Mouse (Mus musculus) frontal cortex, postnatal 25 days (tissue): ENCODE data around the gene Anxa8.

ENCODE experiments used
- DNase-seq, 2 experiments: peaks; one replicate each; pipeline ENCODE4 v3.0.0; 2022; ENCODE audit warnings: low spot score in 2 of 2

Gene Anxa8

DNA sequence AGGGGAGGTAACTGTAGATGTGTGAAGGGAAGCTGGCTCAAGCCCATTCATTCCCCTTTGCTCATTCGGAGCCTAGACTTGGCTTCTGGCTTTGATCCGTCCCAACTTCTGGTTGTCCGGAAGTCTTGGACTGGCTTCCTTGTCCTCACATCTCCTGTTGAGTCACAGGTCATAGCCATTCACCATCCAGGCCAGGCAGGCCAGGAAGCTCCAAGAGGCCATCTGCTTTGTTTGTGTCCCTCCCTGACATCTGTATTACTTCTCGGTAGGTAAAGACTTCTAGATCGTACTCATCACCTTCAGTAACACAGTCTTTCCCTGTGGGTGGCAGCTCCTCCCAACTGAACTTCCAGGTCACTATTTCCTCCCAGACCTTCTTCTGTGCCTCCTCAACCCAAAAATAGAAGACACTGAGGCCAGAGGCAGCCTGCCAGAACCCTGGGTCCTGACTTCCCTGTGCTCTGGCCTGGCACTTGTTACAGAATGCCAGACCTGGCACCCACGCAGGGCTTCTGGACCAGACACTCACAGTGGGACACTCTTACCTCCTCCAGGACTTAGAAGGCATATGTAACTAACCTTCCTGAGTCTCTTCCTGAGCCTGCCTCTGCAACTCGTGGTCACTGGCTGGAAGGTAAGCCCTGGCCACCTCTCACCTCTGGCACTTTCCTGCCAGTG is 33.4 kb downstream of the Anxa8 start:
- DNase-seq, result no peak

DNA sequence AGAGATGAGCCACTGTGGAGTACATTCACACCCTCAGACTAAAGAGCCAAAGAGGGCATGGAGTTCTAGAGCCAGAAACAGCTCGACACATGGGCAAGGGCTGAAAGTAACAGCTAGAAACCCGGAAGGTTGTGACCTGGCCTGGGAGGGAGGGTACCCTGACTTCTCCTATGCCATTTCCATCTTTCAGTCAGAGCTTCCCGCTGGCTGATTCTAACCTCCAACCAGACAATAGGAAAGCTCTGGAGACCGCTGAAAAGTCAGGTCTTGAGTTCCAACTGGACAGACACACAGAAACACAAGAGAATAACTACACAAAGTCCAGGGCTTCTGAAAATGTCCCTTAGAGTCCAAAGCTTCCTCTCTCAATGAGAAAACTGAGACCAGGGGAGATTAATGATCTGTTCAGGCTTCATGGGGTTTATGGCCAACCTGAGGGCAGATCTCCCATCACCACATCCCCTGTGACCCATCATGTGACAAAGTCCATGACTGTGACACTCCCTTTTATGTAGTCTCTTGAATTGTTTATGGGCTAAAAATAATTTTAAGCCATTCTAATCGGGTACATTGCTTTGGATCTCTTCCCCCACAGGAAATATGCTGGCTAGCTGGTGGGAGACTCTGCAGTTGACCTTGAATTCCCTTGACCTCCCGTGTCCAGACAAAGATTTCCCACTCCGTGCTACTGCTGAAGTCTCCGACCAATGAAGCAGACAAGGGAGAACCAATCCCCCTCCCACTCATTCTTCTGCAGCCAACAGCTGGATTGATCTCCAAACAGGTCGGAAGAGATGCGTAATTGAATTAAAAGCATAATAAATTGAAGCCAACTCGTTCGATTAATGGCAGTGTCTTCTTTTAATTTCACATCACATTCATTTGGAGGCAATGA is 34.5 kb downstream of the Anxa8 start:
- no peak for DNase-seq

- no peak for DNase-seq
These were observed 35.2 kb downstream of the Anxa8 start for GRCm38 (mm10) chr14:34120923-34121351.

DNA sequence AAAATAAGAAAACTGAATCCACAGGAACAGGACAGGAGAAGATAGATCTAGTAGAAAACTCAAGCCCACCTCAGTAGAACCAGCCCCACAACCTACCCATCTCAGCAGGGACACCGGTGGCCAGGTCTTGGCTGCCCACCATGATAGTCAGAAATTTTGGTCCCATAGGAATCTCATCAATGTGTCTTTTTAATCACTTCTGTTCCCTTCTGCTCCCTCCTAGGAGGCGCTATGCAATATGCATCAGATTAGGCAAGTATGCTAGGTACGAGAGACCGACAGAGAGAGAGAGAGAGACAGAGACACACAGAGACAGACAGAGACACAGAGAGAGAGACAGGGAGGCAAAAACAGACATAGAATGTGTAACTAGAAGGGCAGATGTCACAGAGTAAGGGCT is 35.9 kb downstream of the Anxa8 start:
- DNase-seq, result no peak

DNA sequence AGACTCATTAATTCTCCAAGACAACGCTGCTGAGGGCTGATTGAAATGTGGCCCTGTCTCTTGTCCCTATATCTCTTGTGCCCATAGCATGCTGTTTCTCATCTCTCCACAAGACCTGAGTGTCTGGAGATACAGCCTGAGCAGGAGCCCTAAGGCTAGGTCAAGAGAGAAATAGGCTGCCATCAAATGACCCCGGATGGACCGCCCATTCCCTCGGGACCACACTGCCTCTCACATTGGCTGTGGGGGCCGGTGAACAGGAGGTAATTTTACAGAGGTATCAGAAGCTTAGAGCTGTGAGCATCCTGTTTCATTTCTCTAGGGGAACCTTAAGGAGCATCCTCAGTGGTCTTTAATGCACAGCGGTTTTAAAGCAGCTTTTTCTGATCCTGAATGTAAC is 45.4 kb downstream of the Anxa8 start:
- no peak for DNase-seq

- no peak for DNase-seq
These were observed 49.6 kb downstream of the Anxa8 start for GRCm38 (mm10) chr14:34135391-34135790.

DNA sequence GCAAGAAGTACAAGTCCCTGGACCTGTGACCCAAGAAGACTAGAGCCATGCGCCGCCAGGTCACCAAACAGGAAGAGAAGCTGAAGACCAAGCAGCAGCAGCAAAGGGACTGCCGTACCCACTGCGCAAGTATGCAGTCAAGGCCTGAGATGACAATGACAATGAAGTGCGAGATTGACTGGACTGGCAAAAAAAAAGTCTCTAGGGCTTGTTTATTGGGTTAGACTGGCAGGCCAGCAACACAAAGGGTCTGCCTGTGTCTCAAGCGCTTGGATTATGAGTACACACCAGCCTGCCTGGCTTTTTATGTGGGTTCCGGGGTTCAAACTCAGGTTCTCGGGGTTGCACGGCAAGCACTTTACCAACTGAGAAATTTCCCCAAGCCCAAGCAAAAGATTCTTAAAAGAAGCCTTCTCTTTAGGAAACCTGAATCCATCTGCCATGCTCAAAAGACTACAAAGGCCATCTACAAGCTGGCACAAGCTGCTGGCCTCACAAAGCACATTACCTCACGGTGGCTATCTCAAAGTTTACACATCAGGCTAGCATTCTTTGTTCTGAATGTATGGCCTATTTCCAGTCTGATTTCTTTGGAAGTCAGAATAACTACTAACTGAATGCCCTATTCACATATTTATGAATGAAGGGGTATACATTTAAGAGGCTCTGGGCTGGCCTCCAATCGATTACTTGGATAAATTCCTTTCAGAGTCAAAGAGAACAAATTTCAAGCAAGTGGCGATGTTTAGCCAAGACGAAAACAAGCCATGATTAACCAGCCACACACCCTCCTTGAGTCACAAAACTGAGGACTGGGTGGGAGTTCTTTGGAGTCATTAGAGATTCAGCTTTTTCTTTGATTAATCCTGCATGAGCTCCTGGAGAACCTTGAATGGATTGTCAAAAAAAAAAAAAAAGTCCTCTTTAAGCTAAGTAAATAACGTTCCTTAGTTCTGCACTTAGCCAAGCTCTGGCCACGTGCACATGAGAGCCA is 54.2 kb downstream of the Anxa8 start:
- DNase-seq, result no peak

DNA sequence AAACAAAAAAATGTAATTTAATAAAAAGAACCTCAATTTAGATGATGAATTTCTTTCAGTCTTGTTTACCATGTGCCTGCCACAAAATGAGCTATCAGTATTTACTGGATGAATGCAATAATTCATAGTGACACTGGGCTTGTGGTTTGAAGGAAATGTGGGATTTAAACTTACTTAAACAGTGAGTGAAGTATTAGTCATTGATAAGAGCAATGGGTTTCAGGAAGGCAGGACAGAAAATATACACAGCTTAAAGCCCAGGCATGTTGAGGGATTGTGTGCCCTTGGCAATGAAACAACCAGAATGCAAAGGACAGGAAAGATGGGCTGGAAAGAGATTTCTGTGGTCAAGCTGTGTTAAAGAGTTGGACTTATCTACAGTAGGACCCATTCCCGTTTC is 56.5 kb downstream of the Anxa8 start:
- no peak for DNase-seq

DNA sequence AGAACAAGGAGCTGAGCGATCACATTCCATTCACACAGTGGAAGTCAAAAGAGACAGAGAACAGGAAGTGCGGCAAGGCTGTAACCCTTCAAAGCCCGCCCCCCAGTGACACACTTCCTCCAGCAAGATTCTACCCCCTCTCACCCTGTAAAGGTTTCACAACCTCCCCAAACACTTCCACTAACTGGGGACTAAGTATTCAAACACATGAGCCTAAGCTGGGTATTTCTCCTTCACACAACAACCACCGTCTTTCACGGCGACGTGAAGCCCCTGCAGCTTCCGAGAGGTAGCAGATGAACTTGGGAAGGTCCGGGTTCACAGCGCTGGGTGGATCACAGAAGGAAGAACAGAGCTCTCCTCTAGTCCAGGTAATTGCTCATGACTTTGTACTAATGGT is 57.1 kb downstream of the Anxa8 start:
- DNase-seq, result no peak
